Mouse (Mus musculus) embryonic facial prominence, embryonic 15.5 days (tissue): ENCODE results near the gene Hjurp. TPM values are rescaled to one million over a fixed set of nuclear protein-coding genes. Genes with fewer than 3 reads are reported as not detected.

Experiments used
- ATAC-seq: fragments of 200-750 bp; cut with Nextera tagmentation; 2 replicates; pipeline ENCODE4 v1.8.0; 2017; ENCODE audit warnings: low read depth, moderate TSS enrichment; ENCODE audit not compliant: insufficient number of reproducible peaks, low FRiP score, low TSS enrichment
- H3K27ac ChIP-seq: fragments of 300-500 bp; sonication (generic); replicated peaks from 2 replicates; pipeline ENCODE4 v1.5.1; 2015; ENCODE audit warnings: mild to moderate bottlenecking, inconsistent platforms
- H3K27me3 ChIP-seq: fragments of 300-500 bp; sonication (generic); 2 replicates; pipeline ENCODE4 v1.6.1; 2015; ENCODE audit warnings: inconsistent platforms
- H3K36me3 ChIP-seq: fragments of 300-500 bp; sonication (generic); 2 replicates; pipeline ENCODE4 v1.6.1; 2015; ENCODE audit warnings: mild to moderate bottlenecking, inconsistent platforms
- H3K4me1 ChIP-seq: fragments of 300-500 bp; sonication (generic); 2 replicates; pipeline ENCODE4 v1.6.1; 2015; ENCODE audit warnings: inconsistent platforms
- H3K4me2 ChIP-seq: fragments of 300-500 bp; sonication (generic); replicated peaks from 2 replicates; pipeline ENCODE4 v1.6.1; 2015; ENCODE audit warnings: mild to moderate bottlenecking, inconsistent platforms
- H3K4me3 ChIP-seq: fragments of 300-500 bp; sonication (generic); replicated peaks from 2 replicates; pipeline ENCODE4 v1.5.1; 2015; ENCODE audit warnings: mild to moderate bottlenecking, inconsistent platforms
- H3K9ac ChIP-seq: fragments of 300-500 bp; sonication (generic); 2 replicates; pipeline ENCODE4 v1.6.1; 2015; ENCODE audit warnings: inconsistent platforms
- H3K9me3 ChIP-seq: fragments of 300-500 bp; sonication (generic); replicated peaks from 2 replicates; pipeline ENCODE4 v1.6.1; 2016; ENCODE audit warnings: inconsistent platforms
- WGBS: fragments of 180-500 bp; shearing (Covaris S2); methylation state at CpG from one replicate; pipeline ENCODE4 v1.1.7; 2015; 5-methylcytosine and 5-hydroxymethylcytosine counted together
- polyA plus RNA-seq: library from polyadenylated mRNA; unstranded; fragments of >200 nt; fragmentation: Nextera tagmentation; extraction: Ambion mirVana; gene quantifications from 2 replicates; pipeline ENCODE4 v1.2.1, GENCODE M21; 2015

The Hjurp gene
- polyA plus RNA-seq, 1 experiment from 2014 or later, result 161 TPM

- Histone ChIP-seq H3K27ac (no peak overlapping the region), H3K27me3 (no peaks in the 10 kb centered on the region), H3K9me3 (peaks cover 77% of the 10 kb centered on the region), H3K36me3 (no peaks in the 10 kb centered on the region), H3K4me3 (no peak overlapping the region), H3K9ac (no peak overlapping the region), H3K4me2 (no peak overlapping the region), H3K4me1 (no peaks in the 10 kb centered on the region)
- no peak for ATAC-seq
- WGBS, result 67% methylated on average over 14 of the region's 14 CpGs
These were observed 43.8 kb downstream of the Hjurp start for GRCm38 (mm10) chr1:88233421-88234247.

GRCm38 (mm10) chr1:88232664-88233380, 44.6 kb downstream of the Hjurp start:
- 53% methylated on average over 3 of the region's 3 CpGs for WGBS
- ATAC-seq, result no peak
- no peaks in the 10 kb centered on the region for H3K4me1 ChIP-seq
- peaks cover 77% of the 10 kb centered on the region for H3K9me3 ChIP-seq
- no peaks in the 10 kb centered on the region for H3K27me3 ChIP-seq
- no peaks in the 10 kb centered on the region for H3K36me3 ChIP-seq
- H3K27ac ChIP-seq, result no peak overlapping the region
- H3K4me2 ChIP-seq, result no peak overlapping the region
- no peak overlapping the region for H3K4me3 ChIP-seq
- H3K9ac ChIP-seq, result no peak overlapping the region

GRCm38 (mm10) chr1:88231803-88232499, 45.5 kb downstream of the Hjurp start:
- Histone ChIP-seq H3K9me3 (peaks cover 76% of the 10 kb centered on the region), H3K4me2 (no peak overlapping the region), H3K27ac (no peak overlapping the region), H3K36me3 (no peaks in the 10 kb centered on the region), H3K27me3 (no peaks in the 10 kb centered on the region), H3K9ac (no peak overlapping the region), H3K4me1 (no peaks in the 10 kb centered on the region), H3K4me3 (no peak overlapping the region)
- ATAC-seq, result no peak
- 63% methylated on average over 7 of the region's 7 CpGs for WGBS

- no peaks in the 10 kb centered on the region for H3K27me3 ChIP-seq
- no peaks in the 10 kb centered on the region for H3K4me1 ChIP-seq
- H3K36me3 ChIP-seq, result no peaks in the 10 kb centered on the region
- no peak overlapping the region for H3K27ac ChIP-seq
- no peak for ATAC-seq
- H3K4me3 ChIP-seq, result no peak overlapping the region
- H3K9me3 ChIP-seq, result peaks cover 83% of the 10 kb centered on the region
- no peak overlapping the region for H3K9ac ChIP-seq
- H3K4me2 ChIP-seq, result no peak overlapping the region
- WGBS, result 75% methylated on average over 6 of the region's 6 CpGs
These were observed 46.2 kb downstream of the Hjurp start for GRCm38 (mm10) chr1:88230981-88231802.

- H3K4me3 ChIP-seq, result no peak overlapping the region
- H3K36me3 ChIP-seq, result no peaks in the 10 kb centered on the region
- 69% methylated on average over 7 of the region's 7 CpGs for WGBS
- H3K27me3 ChIP-seq, result no peaks in the 10 kb centered on the region
- H3K27ac ChIP-seq, result no peak overlapping the region
- H3K9me3 ChIP-seq, result peaks cover 82% of the 10 kb centered on the region
- H3K4me1 ChIP-seq, result no peaks in the 10 kb centered on the region
- ATAC-seq, result no peak
- H3K4me2 ChIP-seq, result no peak overlapping the region
- H3K9ac ChIP-seq, result no peak overlapping the region
These were observed 47.0 kb downstream of the Hjurp start for GRCm38 (mm10) chr1:88230421-88230820.

GRCm38 (mm10) chr1:88229986-88230385, 47.4 kb downstream of the Hjurp start:
- Histone ChIP-seq H3K27me3 (no peaks in the 10 kb centered on the region), H3K4me1 (no peaks in the 10 kb centered on the region), H3K9ac (no peak overlapping the region), H3K4me3 (no peak overlapping the region), H3K36me3 (no peaks in the 10 kb centered on the region), H3K9me3 (peaks cover 79% of the 10 kb centered on the region), H3K4me2 (no peak overlapping the region), H3K27ac (no peak overlapping the region)
- WGBS, result 84% methylated on average over 5 of the region's 5 CpGs
- no peak for ATAC-seq

GRCm38 (mm10) chr1:88229566-88229965, 47.9 kb downstream of the Hjurp start:
- H3K4me2 ChIP-seq, result no peak overlapping the region
- peaks cover 78% of the 10 kb centered on the region for H3K9me3 ChIP-seq
- no peak overlapping the region for H3K4me3 ChIP-seq
- no peak overlapping the region for H3K9ac ChIP-seq
- 79% methylated on average over 3 of the region's 3 CpGs for WGBS
- H3K36me3 ChIP-seq, result no peaks in the 10 kb centered on the region
- no peaks in the 10 kb centered on the region for H3K27me3 ChIP-seq
- no peaks in the 10 kb centered on the region for H3K4me1 ChIP-seq
- no peak overlapping the region for H3K27ac ChIP-seq
- no peak for ATAC-seq

GRCm38 (mm10) chr1:88228121-88228520, 49.3 kb downstream of the Hjurp start:
- H3K4me2 ChIP-seq, result no peak overlapping the region
- no peaks in the 10 kb centered on the region for H3K36me3 ChIP-seq
- H3K27me3 ChIP-seq, result no peaks in the 10 kb centered on the region
- H3K4me3 ChIP-seq, result no peak overlapping the region
- no peak overlapping the region for H3K9ac ChIP-seq
- H3K27ac ChIP-seq, result no peak overlapping the region
- peaks cover 71% of the 10 kb centered on the region for H3K9me3 ChIP-seq
- 68% methylated on average over 7 of the region's 7 CpGs for WGBS
- no peaks in the 10 kb centered on the region for H3K4me1 ChIP-seq
- ATAC-seq, result no peak

- ATAC-seq, result no peak
- 58% methylated on average over 2 of the region's 2 CpGs for WGBS
- H3K9ac ChIP-seq, result no peak overlapping the region
- no peaks in the 10 kb centered on the region for H3K4me1 ChIP-seq
- H3K4me3 ChIP-seq, result no peak overlapping the region
- peaks cover 65% of the 10 kb centered on the region for H3K9me3 ChIP-seq
- no peak overlapping the region for H3K27ac ChIP-seq
- H3K36me3 ChIP-seq, result no peaks in the 10 kb centered on the region
- H3K4me2 ChIP-seq, result no peak overlapping the region
- H3K27me3 ChIP-seq, result no peaks in the 10 kb centered on the region
These were observed 50.0 kb downstream of the Hjurp start for GRCm38 (mm10) chr1:88227482-88227881.

- ATAC-seq, result no peak
- H3K36me3 ChIP-seq, result no peaks in the 10 kb centered on the region
- no peak within 1 kb of the TSS for H3K4me2 ChIP-seq
- H3K4me1 ChIP-seq, result no peaks in the 10 kb centered on the region
- WGBS, result 53% methylated on average over 5 of the region's 5 CpGs
- H3K27me3 ChIP-seq, result no peaks in the 10 kb centered on the region
- peaks cover 58% of the 10 kb centered on the region for H3K9me3 ChIP-seq
- no peak within 1 kb of the TSS for H3K27ac ChIP-seq
- no peak within 1 kb of the TSS for H3K4me3 ChIP-seq
- no peak within 1 kb of the TSS for H3K9ac ChIP-seq
These were observed 50.6 kb downstream of the Hjurp start, which contains the start of gene Mroh2a for GRCm38 (mm10) chr1:88226670-88227379. Gene Mroh2a, plus strand, starts transcription at chr1:88226986.
